9 mouse cellular contexts compared by ENCODE assay signal in the genomic region with DNA sequence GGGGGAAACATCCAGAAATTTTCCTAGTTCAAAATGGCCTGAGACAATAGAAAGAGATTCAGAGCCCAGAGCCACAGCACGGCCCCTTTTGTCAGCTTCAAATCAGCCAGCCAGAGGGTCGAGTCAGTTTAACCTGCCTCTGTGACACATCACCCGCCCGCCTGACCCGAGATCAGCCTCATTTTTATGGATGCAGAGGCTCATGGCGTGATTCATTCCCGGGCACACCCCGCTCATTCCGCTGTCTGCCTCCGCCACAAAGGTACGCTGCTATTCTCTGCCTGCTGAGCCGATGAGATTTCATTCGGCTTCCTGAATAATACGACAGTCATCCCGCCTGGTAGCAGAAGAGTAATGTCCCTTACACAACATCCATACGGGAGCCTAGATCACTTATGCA.
DNase-seq lines count a peak whose midpoint lies in the region; ATAC-seq lines count a peak whose summit lies in the region.
"Had no signal": no experiment of that assay in that cellular context is flagged by ENCODE, and none has a peak within 500 bp of the region (broad histone marks: within the 10 kb centered on the region; RNA-seq: fewer than 3 reads in every experiment).

No protein-coding gene starts in this region.

- H3K4me3 ChIP-seq in heart, embryonic 15.5 days: peak overlapping the region; percentile 28
- peak overlapping the region; percentile 23 for H3K4me3 ChIP-seq in forebrain, embryonic 14.5 days (ENCODE audit: low read depth, low read length)
- peak overlapping the region; percentile 47 for H3K4me3 ChIP-seq in limb, embryonic 10.5 days

- no peak for DNase-seq in heart, postnatal 10 days
- DNase-seq in WW6 (ENCODE audit: low read depth, low spot score): peak; percentile 22
- peak; percentile 72 for DNase-seq in forebrain, embryonic 14.5 days (ENCODE audit: low spot score)
- peak; percentile 51 for DNase-seq in limb, embryonic 10.5 days (ENCODE audit: low spot score)
- peak; percentile 45 for DNase-seq in right cerebral cortex, postnatal 25 days
- no peak for DNase-seq in natural killer cell, adult 2 months (ENCODE audit: low spot score in 2 of 2)
- no peak for DNase-seq in urinary bladder, postnatal 10 days (ENCODE audit: low spot score)

- H3K36me3 ChIP-seq in heart, embryonic 15.5 days: no peaks in the 10 kb centered on the region
- H3K36me3 ChIP-seq in forebrain, embryonic 14.5 days (ENCODE audit: control insufficient read depth, insufficient read depth, low read length): no peaks in the 10 kb centered on the region
- H3K36me3 ChIP-seq in limb, embryonic 10.5 days: no peaks in the 10 kb centered on the region

- ATAC-seq in heart, embryonic 15.5 days (replicated peaks; ENCODE audit: insufficient number of reproducible peaks, insufficient read depth, low FRiP score, low read depth): no peak
- peak; percentile 41 for ATAC-seq in forebrain, embryonic 14.5 days
- ATAC-seq: Patski had no signal

- H3K9ac ChIP-seq in heart, embryonic 15.5 days: no peak overlapping the region
- H3K9ac ChIP-seq in forebrain, embryonic 14.5 days (ENCODE audit: low read length): peak overlapping the region; percentile 64

- 0 out of 2 replicates have a peak, but pooled peaks cover 2% of the 10 kb centered on the region for H3K4me1 ChIP-seq in heart, embryonic 15.5 days (replicated peaks)
- peaks cover 26% of the 10 kb centered on the region for H3K4me1 ChIP-seq in forebrain, embryonic 14.5 days (ENCODE audit: control insufficient read depth, insufficient read depth, low read length)
- H3K4me1 ChIP-seq in limb, embryonic 10.5 days: peaks cover 25% of the 10 kb centered on the region

- no peaks in the 10 kb centered on the region for H3K9me3 ChIP-seq in heart, embryonic 15.5 days (replicated peaks)
- no peaks in the 10 kb centered on the region for H3K9me3 ChIP-seq in forebrain, embryonic 14.5 days (replicated peaks; ENCODE audit: control insufficient read depth, low read length)
- H3K9me3 ChIP-seq in limb, embryonic 10.5 days (replicated peaks): no peaks in the 10 kb centered on the region

- H3K27me3 ChIP-seq in heart, embryonic 15.5 days: peaks cover 9% of the 10 kb centered on the region; the same call in 1 of the 2 replicates
- no peaks in the 10 kb centered on the region for H3K27me3 ChIP-seq in forebrain, embryonic 14.5 days (replicated peaks; ENCODE audit: control insufficient read depth, insufficient read depth, low read length)
- peaks cover 21% of the 10 kb centered on the region; the same call in 1 of the 2 replicates for H3K27me3 ChIP-seq in limb, embryonic 10.5 days (ENCODE audit: low read depth, poor library complexity, severe bottlenecking)

- H3K27ac ChIP-seq in heart, embryonic 15.5 days: no peak overlapping the region
- H3K27ac ChIP-seq in forebrain, embryonic 14.5 days (ENCODE audit: low read depth, low read length): peak overlapping the region; percentile 95
- peak overlapping the region; percentile 80 for H3K27ac ChIP-seq in limb, embryonic 10.5 days

- peak overlapping the region; percentile 59 for H3K4me2 ChIP-seq in heart, embryonic 15.5 days
- peak overlapping the region; percentile 57 for H3K4me2 ChIP-seq in forebrain, embryonic 14.5 days (ENCODE audit: low read length)

- intact Hi-C loops in heart, postnatal 10 days (cut with DNase I): no loop called here

- WGBS in heart, embryonic 15.5 days: 24% methylated on average over 16 of the region's 16 CpGs
- 4% methylated on average over 16 of the region's 16 CpGs for WGBS in forebrain, embryonic 14.5 days
- 10% methylated on average over 16 of the region's 16 CpGs for WGBS in limb, embryonic 10.5 days

Comparison
In these comparisons a context has a peak if more than half of its experiments do, and no peak if none do; other contexts are left out.
1. DNase-seq: peak in WW6 (single experiment), forebrain, embryonic 14.5 days (single experiment), limb, embryonic 10.5 days (single experiment) and right cerebral cortex, postnatal 25 days (single experiment); none in heart, postnatal 10 days (0 of 2), natural killer cell, adult 2 months (0 of 2) and urinary bladder, postnatal 10 days (single experiment).
2. Peak in every context shown above with its lines, with median percentiles within 50 percentile points of each other: H3K4me3 ChIP-seq.